Mouse (Mus musculus) megakaryocyte, embryonic 14.5 days (primary cell): ENCODE measurements at regions not wholly inside any gene's neighbourhood (a gene's known extent, or its start where the extent isn't known, plus 50 kb on each side); places are given as distances from the start of the nearest gene placed in this dataset.

Source experiments
- FLI1 ChIP-seq: IDR thresholded peaks from 2 replicates; pipeline ENCODE4 v1.6.1; 2012; ENCODE audit warnings: low read length, inconsistent platforms, mixed read lengths
- GATA1 ChIP-seq: IDR thresholded peaks from 3 replicates; pipeline ENCODE4 v1.6.1; 2012; ENCODE audit warnings: mixed read lengths, low read length, inconsistent platforms, borderline replicate concordance

DNA sequence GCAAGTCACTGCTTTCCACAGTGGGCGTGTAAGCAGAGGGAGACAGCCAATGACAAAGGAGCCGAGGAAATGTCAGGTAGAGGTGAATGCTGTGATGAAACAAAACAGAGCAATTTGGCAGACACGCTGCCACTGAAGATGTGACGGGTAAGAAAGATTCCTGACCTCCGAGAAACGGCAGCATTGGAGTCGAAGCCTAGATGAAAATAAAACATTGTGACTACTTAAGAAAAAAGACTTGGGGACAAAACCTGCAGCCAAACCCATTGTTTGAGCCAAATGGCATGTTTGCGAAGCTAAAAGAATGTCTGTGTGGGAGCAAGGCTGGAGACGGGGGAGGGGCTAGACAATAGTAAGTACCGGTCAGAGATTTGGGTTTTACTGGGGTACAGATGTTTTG lies 142.0 kb downstream of the Drd1 start:
- TF ChIP-seq GATA1, result no peak
- no peak for TF ChIP-seq FLI1
